Mouse (Mus musculus) intestine, embryonic 15.5 days (tissue): ENCODE measurements around the gene Gak. TPM values are rescaled to one million over a fixed set of nuclear protein-coding genes. Genes with fewer than 3 reads are reported as not detected.

Source experiments
- ATAC-seq: fragments of 200-750 bp; cut with Nextera tagmentation; 2 replicates; pipeline ENCODE4 v1.8.0; 2017; ENCODE audit warnings: moderate TSS enrichment, moderate library complexity
- H3K27ac ChIP-seq: fragments of 300-500 bp; sonication (generic); 2 replicates; pipeline ENCODE4 v1.5.1; 2015; ENCODE audit warnings: mild to moderate bottlenecking, inconsistent platforms
- H3K27me3 ChIP-seq: fragments of 300-500 bp; sonication (generic); replicated peaks from 2 replicates; pipeline ENCODE4 v1.6.1; 2015; ENCODE audit warnings: inconsistent platforms
- H3K36me3 ChIP-seq: fragments of 300-500 bp; sonication (generic); 2 replicates; pipeline ENCODE4 v1.6.1; 2015; ENCODE audit warnings: inconsistent platforms
- H3K4me1 ChIP-seq: fragments of 300-500 bp; sonication (generic); replicated peaks from 2 replicates; pipeline ENCODE4 v1.6.1; 2015; ENCODE audit warnings: inconsistent platforms
- H3K4me2 ChIP-seq: fragments of 300-500 bp; sonication (generic); replicated peaks from 2 replicates; pipeline ENCODE4 v1.6.1; 2015; ENCODE audit warnings: mild to moderate bottlenecking, inconsistent platforms
- H3K4me3 ChIP-seq: fragments of 300-500 bp; sonication (generic); replicated peaks from 2 replicates; pipeline ENCODE4 v1.5.1; 2015; ENCODE audit warnings: inconsistent platforms
- H3K9ac ChIP-seq: fragments of 300-500 bp; sonication (generic); 2 replicates; pipeline ENCODE4 v1.6.1; 2015; ENCODE audit warnings: inconsistent platforms
- H3K9me3 ChIP-seq: fragments of 300-500 bp; sonication (generic); 2 replicates; pipeline ENCODE4 v1.6.1; 2016; ENCODE audit warnings: inconsistent platforms
- WGBS: fragments of 180-500 bp; shearing (Covaris S2); methylation state at CpG from one replicate; pipeline ENCODE4 v1.1.7; 2015; 5-methylcytosine and 5-hydroxymethylcytosine counted together
- polyA plus RNA-seq: library from polyadenylated mRNA; unstranded; fragments of >200 nt; fragmentation: Nextera tagmentation; extraction: Ambion mirVana; gene quantifications from 2 replicates; pipeline ENCODE4 v1.2.1, GENCODE M21; 2015

Gak gene
- polyA plus RNA-seq, 1 experiment from 2014 or later, result 63.4 TPM

DNA sequence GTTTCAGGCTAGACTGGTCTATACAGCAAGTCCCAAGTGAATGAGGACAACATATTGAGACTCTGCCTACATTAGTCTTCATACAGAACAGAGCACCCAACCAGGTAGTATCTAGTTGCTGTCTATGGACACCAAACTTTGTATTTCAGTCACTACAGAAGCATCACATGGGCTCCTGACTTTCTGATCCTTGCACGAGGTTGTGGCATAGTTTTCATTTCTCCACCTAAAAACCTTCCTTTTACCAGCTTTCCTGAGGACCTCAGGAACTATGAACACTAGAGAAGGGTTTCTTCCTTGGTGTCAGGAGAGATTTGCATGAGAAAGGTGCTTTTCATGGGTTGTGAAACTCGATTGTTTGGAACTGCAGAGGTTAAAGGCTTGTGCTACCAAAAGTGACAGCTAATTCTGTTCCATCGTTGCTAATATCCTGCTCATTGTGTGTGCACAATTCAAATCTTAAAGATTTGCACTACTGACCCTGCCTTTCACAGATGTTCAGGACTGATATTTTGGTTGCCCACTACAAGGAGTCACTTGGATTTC is 38.9 kb upstream of the Gak start:
- 13% methylated on average over 3 of the region's 3 CpGs for WGBS
- peak overlapping the region; percentile 83; the same call in 1 of the 2 replicates for H3K27ac ChIP-seq
- ATAC-seq, result no peak
- H3K36me3 ChIP-seq, result peaks cover 2% of the 10 kb centered on the region; the same call in 1 of the 2 replicates
- peak overlapping the region; percentile 78 for H3K9ac ChIP-seq
- H3K9me3 ChIP-seq, result no peaks in the 10 kb centered on the region
- H3K4me3 ChIP-seq, result peak overlapping the region; percentile 56
- H3K4me2 ChIP-seq, result peak overlapping the region; percentile 86
- H3K4me1 ChIP-seq, result peaks cover 10% of the 10 kb centered on the region
- no peaks in the 10 kb centered on the region for H3K27me3 ChIP-seq

- Histone ChIP-seq H3K4me1 (peaks cover 10% of the 10 kb centered on the region), H3K27ac (no peak overlapping the region), H3K9me3 (no peaks in the 10 kb centered on the region), H3K27me3 (no peaks in the 10 kb centered on the region), H3K36me3 (no peaks in the 10 kb centered on the region), H3K4me3 (no peak overlapping the region), H3K4me2 (no peak overlapping the region), H3K9ac (no peak overlapping the region)
- no peak for ATAC-seq
- 77% methylated on average over 2 of the region's 2 CpGs for WGBS
These were observed 37.8 kb upstream of the Gak start for GRCm38 (mm10) chr5:108667370-108667769.

- ATAC-seq, result no peak
- no peaks in the 10 kb centered on the region for H3K9me3 ChIP-seq
- H3K4me2 ChIP-seq, result no peak overlapping the region
- H3K36me3 ChIP-seq, result no peaks in the 10 kb centered on the region
- H3K27ac ChIP-seq, result no peak overlapping the region
- no peak overlapping the region for H3K9ac ChIP-seq
- H3K27me3 ChIP-seq, result no peaks in the 10 kb centered on the region
- no peak overlapping the region for H3K4me3 ChIP-seq
- WGBS, result 48% methylated on average over 3 of the region's 3 CpGs
- peaks cover 11% of the 10 kb centered on the region for H3K4me1 ChIP-seq
These were observed 35.5 kb upstream of the Gak start for GRCm38 (mm10) chr5:108665066-108665465.

GRCm38 (mm10) chr5:108662772-108663171 is 33.2 kb upstream of the Gak start:
- Histone ChIP-seq H3K27ac (no peak overlapping the region), H3K4me3 (no peak overlapping the region), H3K36me3 (no peaks in the 10 kb centered on the region), H3K27me3 (no peaks in the 10 kb centered on the region), H3K4me2 (no peak overlapping the region), H3K9me3 (no peaks in the 10 kb centered on the region), H3K9ac (no peak overlapping the region), H3K4me1 (peaks cover 11% of the 10 kb centered on the region)
- no peak for ATAC-seq
- 77% methylated on average over 4 of the region's 4 CpGs for WGBS

- Histone ChIP-seq H3K9me3 (no peaks in the 10 kb centered on the region), H3K4me3 (peak overlapping the region; percentile 77), H3K4me2 (peak overlapping the region; percentile 84), H3K27me3 (no peaks in the 10 kb centered on the region), H3K4me1 (peaks cover 11% of the 10 kb centered on the region), H3K27ac (peak overlapping the region; percentile 40; the same call in 1 of the 2 replicates), H3K9ac (peak overlapping the region; percentile 87), H3K36me3 (peaks cover 3% of the 10 kb centered on the region)
- ATAC-seq, result peak; percentile 99
- WGBS, result 11% methylated on average over 36 of the region's 36 CpGs
These were observed 31.2 kb upstream of the Gak start for GRCm38 (mm10) chr5:108660632-108661268.

- Histone ChIP-seq H3K27me3 (no peaks in the 10 kb centered on the region), H3K9me3 (no peaks in the 10 kb centered on the region), H3K9ac (peak within 1 kb of the TSS; percentile 87), H3K36me3 (peaks cover 7% of the 10 kb centered on the region), H3K4me1 (peaks cover 11% of the 10 kb centered on the region), H3K4me3 (peak within 1 kb of the TSS; percentile 77), H3K27ac (peak within 1 kb of the TSS; percentile 40; the same call in 1 of the 2 replicates), H3K4me2 (peak within 1 kb of the TSS; percentile 84)
- ATAC-seq, result peak; percentile 76
- WGBS, result 10% methylated on average over 24 of the region's 24 CpGs
These were observed 30.4 kb upstream of the Gak start, which contains the start of gene Idua for GRCm38 (mm10) chr5:108659698-108660631. TSS of gene Idua (plus strand) at chr5:108660331.

GRCm38 (mm10) chr5:108658611-108659010 is 29.1 kb upstream of the Gak start:
- ATAC-seq, result no peak
- Histone ChIP-seq H3K9ac (no peak overlapping the region), H3K4me1 (peaks cover 11% of the 10 kb centered on the region), H3K4me2 (0 out of 2 replicates have a peak overlapping the region, but pooled peaks have one; percentile 84), H3K36me3 (peaks cover 20% of the 10 kb centered on the region), H3K27ac (no peak overlapping the region), H3K27me3 (no peaks in the 10 kb centered on the region), H3K4me3 (no peak overlapping the region), H3K9me3 (no peaks in the 10 kb centered on the region)
- 89% methylated on average over 1 of the region's 1 CpGs for WGBS

DNA sequence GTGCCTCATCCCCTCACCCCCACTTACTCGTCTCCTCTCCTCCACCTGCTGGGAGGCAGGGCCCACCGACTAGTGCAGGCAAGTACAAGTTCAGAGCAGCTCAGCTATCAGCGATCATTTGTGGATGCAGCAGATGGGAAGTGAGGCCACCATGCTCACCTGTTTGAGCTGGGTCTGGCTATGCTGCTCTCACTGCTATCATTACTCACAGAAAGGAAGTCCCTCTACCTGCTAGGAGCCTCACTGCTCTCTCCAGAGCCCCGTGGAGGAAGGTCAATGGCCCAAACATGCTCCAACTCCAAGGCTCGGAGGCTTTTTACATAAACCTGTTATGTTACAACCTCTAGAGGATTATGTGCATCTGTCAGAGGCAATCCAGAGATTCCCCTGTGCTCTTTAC is 27.9 kb upstream of the Gak start:
- Histone ChIP-seq H3K27me3 (no peaks in the 10 kb centered on the region), H3K4me1 (peaks cover 11% of the 10 kb centered on the region), H3K4me3 (no peak overlapping the region), H3K36me3 (peaks cover 23% of the 10 kb centered on the region), H3K4me2 (no peak overlapping the region), H3K9me3 (no peaks in the 10 kb centered on the region), H3K27ac (no peak overlapping the region), H3K9ac (no peak overlapping the region)
- ATAC-seq, result no peak
- 74% methylated on average over 5 of the region's 5 CpGs for WGBS

- 88% methylated on average over 15 of the region's 15 CpGs for WGBS
- Histone ChIP-seq H3K4me2 (no peak overlapping the region), H3K9ac (no peak overlapping the region), H3K27ac (no peak overlapping the region), H3K36me3 (peaks cover 23% of the 10 kb centered on the region), H3K27me3 (no peaks in the 10 kb centered on the region), H3K9me3 (no peaks in the 10 kb centered on the region), H3K4me3 (no peak overlapping the region), H3K4me1 (peaks cover 11% of the 10 kb centered on the region)
- no peak for ATAC-seq
These were observed 26.5 kb upstream of the Gak start for GRCm38 (mm10) chr5:108655891-108656650.

DNA sequence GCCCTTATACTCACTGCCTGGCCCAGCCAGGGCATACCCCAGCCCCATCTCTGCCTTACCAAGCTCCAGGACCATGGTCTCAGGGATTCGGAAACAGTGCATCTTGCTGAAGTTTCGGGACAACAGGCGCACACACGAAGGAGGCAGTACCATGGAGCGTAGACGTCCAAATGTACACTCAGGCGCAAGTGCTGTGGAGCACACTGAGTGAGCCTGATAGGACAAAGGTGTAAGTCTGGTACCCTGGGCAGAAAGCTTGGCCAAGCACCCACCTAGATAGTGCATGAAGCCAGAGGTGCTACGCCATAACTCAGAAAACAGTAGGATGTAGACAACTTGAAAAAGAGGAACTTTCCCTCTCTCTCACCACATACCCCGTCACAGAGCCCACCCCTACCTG is 25.8 kb upstream of the Gak start:
- no peak overlapping the region for H3K4me2 ChIP-seq
- peaks cover 23% of the 10 kb centered on the region for H3K36me3 ChIP-seq
- no peak overlapping the region for H3K27ac ChIP-seq
- no peaks in the 10 kb centered on the region for H3K9me3 ChIP-seq
- no peak for ATAC-seq
- peaks cover 8% of the 10 kb centered on the region for H3K4me1 ChIP-seq
- H3K4me3 ChIP-seq, result no peak overlapping the region
- no peak overlapping the region for H3K9ac ChIP-seq
- WGBS, result 96% methylated on average over 9 of the region's 9 CpGs
- no peaks in the 10 kb centered on the region for H3K27me3 ChIP-seq

GRCm38 (mm10) chr5:108654444-108654990 is 25.0 kb upstream of the Gak start:
- Histone ChIP-seq H3K9ac (no peak overlapping the region), H3K9me3 (no peaks in the 10 kb centered on the region), H3K4me2 (no peak overlapping the region), H3K27ac (no peak overlapping the region), H3K27me3 (no peaks in the 10 kb centered on the region), H3K4me3 (no peak overlapping the region), H3K36me3 (peaks cover 23% of the 10 kb centered on the region), H3K4me1 (peaks cover 3% of the 10 kb centered on the region; the same call in 1 of the 2 replicates)
- no peak for ATAC-seq
- WGBS, result 90% methylated on average over 10 of the region's 10 CpGs
